Mouse (Mus musculus) A20 (cell line): ENCODE data around the gene Pitpna.

Experiments
- DNase-seq: peaks from one replicate; pipeline ENCODE4 v3.0.0-alpha.2; 2011; ENCODE audit warnings: low read depth, low spot score

Gene Pitpna

GRCm38 (mm10) chr11:75563851-75564548, 23.9 kb upstream of the Pitpna start:
- peak; percentile 58 for DNase-seq

DNA sequence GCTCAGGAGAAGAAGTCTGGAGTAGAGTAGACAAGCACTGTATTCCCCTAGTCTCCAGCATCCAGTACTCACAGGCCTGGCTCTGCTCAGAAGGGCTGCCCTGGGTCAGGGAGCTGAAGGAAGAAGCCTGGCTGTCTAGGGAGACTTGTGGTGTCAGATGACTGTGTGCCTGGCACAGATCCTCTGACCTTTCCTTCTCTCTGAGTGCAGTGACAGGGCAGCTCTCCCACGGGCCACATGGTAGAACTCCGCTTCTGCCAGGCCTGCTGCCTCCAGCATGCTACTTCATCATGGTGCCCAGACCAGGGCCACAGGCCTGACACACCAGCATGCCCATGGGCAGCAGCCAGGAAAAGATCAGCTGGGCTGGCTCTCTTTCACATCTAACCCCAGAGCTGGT, 22.0 kb upstream of the Pitpna start:
- no peak for DNase-seq

DNA sequence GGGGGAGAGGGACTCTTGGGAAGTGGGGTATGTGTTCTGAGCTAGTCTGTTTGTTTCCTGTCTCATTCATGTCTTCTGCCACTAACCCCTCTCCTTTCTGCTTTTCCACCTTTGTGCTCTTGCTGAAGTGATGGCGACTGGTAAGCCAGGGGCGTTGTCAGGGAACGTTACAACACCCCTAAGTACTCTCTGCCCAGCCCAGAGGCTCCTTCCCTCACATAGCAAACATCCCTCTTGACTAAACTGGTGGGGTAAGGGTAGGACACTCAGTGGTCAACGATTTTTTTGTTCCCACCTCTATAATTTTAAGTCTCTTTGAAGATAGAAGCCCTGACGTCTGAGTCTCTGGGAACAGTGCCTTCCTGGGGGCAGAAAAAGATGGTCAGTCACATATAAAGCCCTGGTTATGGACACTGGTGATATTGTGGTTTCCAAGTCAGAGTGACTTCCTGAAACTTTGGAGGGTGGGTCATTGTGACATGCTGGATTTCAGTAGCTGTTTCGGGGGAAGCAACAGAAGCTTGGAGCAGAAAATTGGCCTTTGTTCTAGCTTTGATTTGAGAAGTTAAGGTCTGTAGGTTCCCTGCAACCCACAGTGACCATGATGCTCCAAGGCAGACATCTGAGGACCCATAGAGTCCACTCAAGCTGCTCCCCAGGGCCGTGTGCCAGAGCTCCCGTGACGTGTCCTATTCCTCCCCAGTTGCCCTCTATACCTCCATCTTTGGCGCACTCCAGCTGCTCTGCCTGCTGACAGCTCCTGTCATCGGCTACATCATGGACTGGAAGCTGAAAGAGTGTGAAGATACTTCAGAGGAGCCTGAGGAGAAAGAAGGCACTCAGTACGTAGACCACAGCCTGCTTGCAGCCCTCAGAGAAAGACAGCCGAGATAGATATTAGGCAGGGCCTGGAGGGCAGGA, 21.4 kb upstream of the Pitpna start:
- no peak for DNase-seq

DNA sequence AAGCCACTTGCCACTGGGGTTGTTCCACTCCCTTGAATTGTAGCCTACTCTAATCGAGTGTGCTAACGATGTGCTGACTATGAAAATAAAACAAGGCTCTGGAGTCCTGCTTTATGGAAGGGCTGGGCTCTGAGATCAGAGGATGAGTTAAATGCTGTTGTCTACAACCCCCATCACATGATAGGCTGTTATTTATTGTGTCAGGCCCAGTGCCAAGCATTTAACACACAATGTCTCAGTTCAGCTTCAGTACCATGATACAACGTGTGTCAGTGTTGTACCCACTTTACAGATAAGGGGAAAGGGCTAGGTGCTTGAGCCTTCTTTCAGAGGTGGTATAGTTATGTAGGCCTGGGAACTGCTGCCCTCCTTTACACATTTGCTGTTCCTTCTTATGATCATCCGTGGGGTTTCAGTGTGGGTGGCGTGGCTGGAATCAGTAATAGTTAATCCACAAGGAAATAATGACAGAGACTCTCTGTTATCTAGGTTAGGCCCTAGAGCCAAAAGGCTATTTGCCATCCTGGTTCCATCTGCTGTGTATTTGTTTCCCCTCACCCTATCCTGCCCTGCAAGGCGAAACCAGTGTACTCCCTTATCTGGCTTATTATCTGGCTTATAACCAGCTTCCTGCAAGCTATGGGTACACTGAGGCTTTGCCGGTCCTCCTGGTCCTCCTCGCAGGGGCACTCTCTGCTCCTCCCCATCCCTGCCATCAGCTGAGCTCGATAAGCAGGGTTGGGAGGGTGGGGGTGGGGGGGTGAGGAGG, 20.4 kb upstream of the Pitpna start:
- no peak for DNase-seq

DNA sequence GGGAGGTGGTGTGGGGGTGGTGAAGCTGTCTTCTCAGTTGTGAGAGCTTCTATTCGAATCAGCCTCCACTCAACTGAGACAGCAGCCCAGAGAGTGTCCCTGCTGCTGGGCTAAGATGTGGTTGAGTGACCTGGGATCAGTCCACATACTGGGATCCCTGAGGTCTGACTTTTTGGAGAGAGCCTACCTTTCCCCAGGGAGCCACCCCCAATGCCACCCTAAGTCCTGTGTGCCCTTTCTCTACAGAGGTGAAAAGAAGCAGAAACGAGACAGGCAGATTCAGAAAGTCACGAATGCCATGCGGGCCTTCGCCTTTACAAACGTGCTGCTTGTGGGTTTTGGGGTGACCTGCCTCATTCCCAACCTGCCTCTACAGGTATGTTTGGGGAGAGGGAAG, 19.8 kb upstream of the Pitpna start:
- DNase-seq = no peak

- DNase-seq = no peak
These were observed 18.9 kb upstream of the Pitpna start for GRCm38 (mm10) chr11:75568962-75569361.

- DNase-seq = no peak
These were observed 17.3 kb upstream of the Pitpna start for GRCm38 (mm10) chr11:75570375-75571125.

- no peak for DNase-seq
These were observed 16.5 kb upstream of the Pitpna start for GRCm38 (mm10) chr11:75571126-75571990.

DNA sequence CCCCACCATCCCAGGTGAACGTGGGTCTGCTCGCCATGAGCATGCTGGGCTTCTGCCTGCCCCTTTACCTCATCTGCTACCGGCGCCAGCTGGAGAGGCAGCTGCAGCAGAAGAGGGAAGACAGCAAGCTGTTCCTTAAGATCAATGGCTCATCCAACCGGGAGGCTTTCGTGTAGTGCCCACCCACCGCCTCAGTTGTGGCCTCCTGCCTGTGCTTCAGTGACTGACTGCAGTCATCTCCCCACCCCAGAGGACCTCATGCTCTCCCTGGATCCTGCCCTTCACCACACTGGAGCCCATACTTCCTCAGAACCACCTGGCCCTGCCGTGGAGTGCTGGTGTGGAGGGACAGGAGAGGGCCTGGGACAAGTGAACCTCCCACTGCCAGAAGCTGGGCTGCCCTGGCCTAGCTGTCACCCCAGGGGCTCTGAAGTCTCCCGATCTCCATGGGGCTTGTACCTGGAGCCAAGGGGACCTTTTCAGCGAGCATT, 15.6 kb upstream of the Pitpna start:
- DNase-seq = no peak

- peak; percentile 93 for DNase-seq
These were observed 14.8 kb upstream of the Pitpna start for GRCm38 (mm10) chr11:75572854-75573650.

- no peak for DNase-seq
These were observed 13.3 kb upstream of the Pitpna start for GRCm38 (mm10) chr11:75574378-75575123.

DNA sequence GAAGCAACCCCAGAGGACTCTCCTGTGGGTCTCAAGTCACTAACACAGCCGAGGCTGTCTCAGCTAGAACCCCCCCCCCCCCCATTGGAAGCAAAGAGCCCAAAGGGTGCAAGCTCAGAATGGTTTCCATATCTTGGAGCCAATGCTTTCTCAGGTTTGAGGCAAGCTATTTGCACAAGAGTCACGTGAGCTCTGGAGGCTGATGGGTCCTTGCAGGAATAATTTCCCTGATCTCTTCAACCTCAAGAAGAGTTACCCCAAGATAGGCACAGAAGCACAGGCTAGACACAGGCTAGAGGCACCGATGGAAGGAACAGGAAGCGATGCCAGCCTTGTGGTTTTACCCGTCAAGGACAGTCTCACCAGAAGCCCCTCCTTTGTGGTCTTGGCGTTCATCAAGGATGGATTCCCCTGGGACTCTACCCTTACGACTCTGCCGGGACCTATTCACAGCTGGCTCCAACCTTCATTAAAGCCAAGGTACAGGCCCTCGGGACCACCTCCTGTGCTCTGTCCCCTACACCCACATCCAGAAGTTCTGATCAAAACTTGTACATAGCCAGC, 12.3 kb upstream of the Pitpna start:
- peak; percentile 59 for DNase-seq

DNA sequence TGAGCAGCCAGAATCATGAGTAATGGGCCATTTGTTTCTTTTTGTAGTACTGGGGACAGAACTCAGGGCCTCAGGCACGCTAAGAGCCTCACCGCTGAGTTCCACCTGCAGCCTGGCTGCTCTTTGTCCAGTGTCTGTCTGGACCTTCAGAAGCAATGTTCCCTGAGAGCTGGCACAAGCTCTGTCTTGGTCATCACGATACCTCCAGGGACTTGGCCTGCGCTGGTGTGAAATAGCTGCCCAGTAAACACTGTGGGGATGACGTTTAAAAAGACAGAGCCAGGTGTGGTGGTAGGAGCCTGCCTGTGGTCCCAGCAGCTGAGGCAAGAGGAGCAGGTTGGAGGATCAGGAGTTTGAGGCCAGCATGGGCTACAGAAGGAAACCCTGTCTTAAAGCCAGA, 9.3 kb upstream of the Pitpna start:
- no peak for DNase-seq

DNA sequence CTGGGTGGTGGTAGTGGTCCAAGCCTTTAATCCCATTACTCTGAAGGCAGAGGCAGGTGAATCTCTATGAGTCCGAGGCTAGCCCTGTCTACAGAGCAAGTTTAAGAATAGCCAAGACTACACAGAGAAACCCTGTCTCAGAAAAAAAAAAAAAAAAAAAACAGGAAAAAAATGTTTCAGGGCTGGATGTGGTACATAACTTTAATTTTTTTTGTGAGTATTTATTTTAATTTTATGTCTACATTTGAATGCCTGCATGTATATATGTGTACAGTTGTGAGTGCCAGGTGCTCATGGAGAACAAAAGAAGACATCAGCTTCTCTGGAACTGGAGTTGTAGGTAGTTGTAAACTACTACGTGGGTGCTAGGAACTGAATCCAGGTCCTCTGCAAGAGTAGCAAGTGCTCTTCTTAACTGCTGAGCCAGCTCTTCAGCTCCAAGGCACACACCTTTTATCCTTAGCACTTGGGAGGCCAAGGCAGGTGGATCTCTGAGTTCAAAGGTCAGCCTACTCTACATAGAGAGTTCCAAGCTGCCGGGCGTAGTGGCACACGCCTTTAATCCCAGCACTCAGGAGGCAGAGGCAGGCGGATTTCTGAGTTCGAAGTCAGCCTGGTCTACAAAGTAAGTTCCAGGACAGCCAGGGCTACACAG, 6.3 kb upstream of the Pitpna start:
- DNase-seq = no peak

DNA sequence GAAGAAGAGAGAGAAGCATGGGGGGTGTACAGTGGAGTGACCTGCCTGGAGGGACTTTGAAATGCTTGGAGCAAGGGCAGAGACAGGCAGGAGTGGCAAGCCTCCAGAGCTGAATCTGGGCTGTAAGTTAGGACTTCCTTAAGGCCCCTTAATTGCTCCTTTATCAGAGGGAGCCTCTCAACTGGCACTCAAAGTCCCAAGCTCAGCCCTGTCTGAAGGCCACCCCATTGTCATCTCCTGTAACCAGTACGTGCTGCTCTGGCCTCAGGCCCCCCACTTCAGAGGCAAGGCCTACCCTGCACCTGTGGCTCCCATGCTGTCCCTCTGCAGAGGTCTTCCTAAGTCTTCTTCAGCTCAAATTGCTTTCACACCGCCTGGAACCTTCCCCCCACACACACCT, 4.4 kb upstream of the Pitpna start:
- no peak for DNase-seq

DNA sequence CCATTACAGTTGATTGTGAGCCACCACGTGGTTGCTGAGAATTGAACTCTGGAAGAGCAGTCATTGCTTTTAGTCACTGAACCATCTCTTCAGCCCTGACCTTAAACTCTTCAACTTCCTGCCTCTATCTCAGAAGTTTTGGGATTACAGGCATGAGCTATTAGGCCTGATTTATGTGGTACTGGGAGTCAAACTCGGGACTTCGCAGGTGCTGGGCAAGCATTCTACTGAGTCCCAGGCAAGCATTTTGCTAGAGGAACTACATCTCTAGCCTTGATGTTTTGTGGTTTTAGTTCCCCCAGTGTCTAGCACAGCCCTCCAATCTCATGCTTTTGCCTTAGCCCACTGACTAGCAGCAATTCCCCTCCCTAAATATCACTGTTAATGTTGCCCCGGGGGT, 2.8 kb upstream of the Pitpna start:
- DNase-seq = peak; percentile 57

DNA sequence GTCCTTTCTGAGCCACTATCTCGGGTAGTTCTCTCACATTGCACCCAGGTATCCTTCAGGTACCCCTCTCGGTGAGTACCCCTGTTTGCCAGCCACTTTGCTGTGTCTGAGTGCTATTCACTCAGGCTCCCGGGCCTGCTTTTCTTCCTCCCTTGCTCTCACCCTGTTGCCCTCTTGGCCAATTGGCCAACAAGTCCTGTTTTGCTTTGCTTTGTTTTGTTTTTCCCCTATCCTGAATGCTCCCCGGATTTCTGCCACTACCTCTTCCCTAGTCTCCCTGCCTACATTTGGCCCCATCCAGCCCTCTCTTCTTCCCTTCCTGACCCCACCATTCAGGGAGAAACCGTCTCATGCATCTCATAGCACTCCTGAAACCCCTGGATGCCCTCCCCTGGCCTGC, 1.9 kb upstream of the Pitpna start:
- DNase-seq = no peak

DNA sequence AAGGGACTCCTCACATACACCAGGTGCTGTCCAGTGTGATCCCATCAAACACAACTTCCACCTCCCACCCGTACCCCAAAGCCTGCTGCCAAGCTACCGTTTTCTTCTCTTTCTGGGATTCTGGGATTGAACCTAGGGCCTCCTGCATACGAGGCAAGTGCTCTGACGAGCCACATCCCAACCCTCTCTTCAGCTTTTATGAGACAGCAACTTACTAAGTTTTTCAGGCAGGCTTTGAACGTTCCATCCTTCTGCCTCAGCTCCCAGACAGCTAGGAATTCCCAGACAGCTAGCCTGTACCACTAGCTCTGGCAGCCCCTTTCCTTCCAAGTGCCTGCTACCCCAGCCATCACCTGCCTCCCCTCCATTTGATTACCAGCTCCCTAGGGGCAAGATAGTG, 934 bp upstream of the Pitpna start:
- DNase-seq = no peak
